Mouse (Mus musculus) kidney, embryonic 14.5 days (tissue): ENCODE results near the gene Oas1d. TPM values are rescaled to one million over a fixed set of nuclear protein-coding genes. Genes with fewer than 3 reads are reported as not detected.

Experiments
- ATAC-seq: fragments of 200-750 bp; cut with Nextera tagmentation; 2 replicates; pipeline ENCODE4 v1.8.0; 2017; ENCODE audit warnings: moderate number of reproducible peaks, mild to moderate bottlenecking, moderate TSS enrichment, moderate library complexity; ENCODE audit not compliant: low FRiP score, low TSS enrichment
- H3K27ac ChIP-seq: fragments of 300-500 bp; sonication (generic); 2 replicates; pipeline ENCODE4 v1.5.1; 2014; ENCODE audit warnings: low read depth, mild to moderate bottlenecking, low read length, moderate library complexity, mixed read lengths
- H3K27me3 ChIP-seq: fragments of 300-500 bp; sonication (generic); 2 replicates; pipeline ENCODE4 v1.6.1; 2014; ENCODE audit warnings: mild to moderate bottlenecking, low read length; ENCODE audit not compliant: control insufficient read depth, insufficient read depth
- H3K36me3 ChIP-seq: fragments of 300-500 bp; sonication (generic); 2 replicates; pipeline ENCODE4 v1.6.1; 2014; ENCODE audit warnings: low read length, mixed read lengths; ENCODE audit not compliant: control insufficient read depth, insufficient read depth
- H3K4me1 ChIP-seq: fragments of 300-500 bp; sonication (generic); 2 replicates; pipeline ENCODE4 v1.6.1; 2014; ENCODE audit warnings: low read length, mixed read lengths; ENCODE audit not compliant: control insufficient read depth, insufficient read depth
- H3K4me2 ChIP-seq: fragments of 300-500 bp; sonication (generic); replicated peaks from 2 replicates; pipeline ENCODE4 v1.6.1; 2014; ENCODE audit warnings: low read depth, mild to moderate bottlenecking, low read length
- H3K4me3 ChIP-seq: fragments of 300-500 bp; sonication (generic); 2 replicates; pipeline ENCODE4 v1.5.1; 2014; ENCODE audit warnings: mild to moderate bottlenecking, low read length
- H3K9ac ChIP-seq: fragments of 300-500 bp; sonication (generic); 2 replicates; pipeline ENCODE4 v1.6.1; 2014; ENCODE audit warnings: low read depth, mild to moderate bottlenecking, low read length, moderate library complexity
- H3K9me3 ChIP-seq: fragments of 300-500 bp; sonication (generic); 2 replicates; pipeline ENCODE4 v1.6.1; 2016; ENCODE audit warnings: low read length; ENCODE audit not compliant: control insufficient read depth
- WGBS: fragments of 180-500 bp; shearing (Covaris S2); extraction: QIAGEN DNeasy Blood & Tissue Kit; methylation state at CpG from one replicate; pipeline ENCODE4 v1.1.7; 2014; 5-methylcytosine and 5-hydroxymethylcytosine counted together
- polyA plus RNA-seq: library from polyadenylated mRNA; unstranded; fragments of >200 nt; fragmentation: Nextera tagmentation; extraction: Ambion mirVana; gene quantifications from 2 replicates; pipeline ENCODE4 v1.2.1, GENCODE M21; 2014

The Oas1d gene
- polyA plus RNA-seq, 1 experiment from 2014 or later = not detected

- H3K9ac ChIP-seq = no peak overlapping the region
- H3K36me3 ChIP-seq = no peaks in the 10 kb centered on the region
- ATAC-seq = no peak
- H3K27me3 ChIP-seq = peaks cover 2% of the 10 kb centered on the region; the same call in 1 of the 2 replicates
- 22% methylated on average over 4 of the region's 4 CpGs for WGBS
- no peak overlapping the region for H3K4me2 ChIP-seq
- no peaks in the 10 kb centered on the region for H3K9me3 ChIP-seq
- H3K4me3 ChIP-seq = no peak overlapping the region
- H3K27ac ChIP-seq = no peak overlapping the region
- no peaks in the 10 kb centered on the region for H3K4me1 ChIP-seq
Observed at GRCm38 (mm10) chr5:120969703-120970102, 55.4 kb downstream of the Oas1d start.

Other genes with a start within 250 kb of the Oas1d start
- 7.3 and 10.1 TPM in 2 replicates for gene Dtx1, start 202.6 kb upstream of the Oas1d start, polyA plus RNA-seq
- gene Oas2, start 164.7 kb upstream of the Oas1d start, polyA plus RNA-seq = 0.19 and 0.37 TPM in 2 replicates
- not detected in 2 replicates for gene Oas3, start 136.9 kb upstream of the Oas1d start, polyA plus RNA-seq
- gene Oas1e, start 119.0 kb upstream of the Oas1d start, polyA plus RNA-seq = not detected in 2 replicates
- gene Oas1c, start 102.0 kb upstream of the Oas1d start, polyA plus RNA-seq = 0.30 and 0.63 TPM in 2 replicates
- gene Oas1f, start 67.2 kb upstream of the Oas1d start, polyA plus RNA-seq = not detected in 2 replicates
- not detected in 2 replicates for gene Oas1h, start 53.1 kb upstream of the Oas1d start, polyA plus RNA-seq
- 0.10 and 0.45 TPM in 2 replicates for gene Oas1g, start 26.9 kb upstream of the Oas1d start, polyA plus RNA-seq
- 1.8 and 2.2 TPM in 2 replicates for gene Oas1a, start 7.0 kb upstream of the Oas1d start, polyA plus RNA-seq
- not detected in 2 replicates for gene Rph3a, start 95.6 kb downstream of the Oas1d start, polyA plus RNA-seq